Mouse (Mus musculus) midbrain, embryonic 15.5 days (tissue): ENCODE data around the gene Gimap4. TPM values are rescaled to one million over a fixed set of nuclear protein-coding genes. Genes with fewer than 3 reads are reported as not detected.
"Not testable (repeated sequence)": the region's sequence is repeated elsewhere in the genome, so short reads cannot be mapped to it uniquely, and the experiment has no call there.

ENCODE experiments used
- ATAC-seq: fragments of 200-750 bp; cut with Nextera tagmentation; replicated peaks from 2 replicates; pipeline ENCODE4 v1.8.0; 2017; ENCODE audit warnings: moderate TSS enrichment
- H3K27ac ChIP-seq: fragments of 300-500 bp; sonication (generic); 2 replicates; pipeline ENCODE4 v1.5.1; 2015; ENCODE audit warnings: mild to moderate bottlenecking, inconsistent platforms
- H3K27me3 ChIP-seq: fragments of 300-500 bp; sonication (generic); replicated peaks from 2 replicates; pipeline ENCODE4 v1.6.1; 2015; ENCODE audit warnings: inconsistent platforms
- H3K36me3 ChIP-seq: fragments of 300-500 bp; sonication (generic); replicated peaks from 2 replicates; pipeline ENCODE4 v1.6.1; 2015; ENCODE audit warnings: inconsistent platforms
- H3K4me1 ChIP-seq: fragments of 300-500 bp; sonication (generic); 2 replicates; pipeline ENCODE4 v1.6.1; 2015; ENCODE audit warnings: inconsistent platforms
- H3K4me2 ChIP-seq: fragments of 300-500 bp; sonication (generic); 2 replicates; pipeline ENCODE4 v1.6.1; 2015; ENCODE audit warnings: inconsistent platforms, mild to moderate bottlenecking, moderate library complexity
- H3K4me3 ChIP-seq: fragments of 300-500 bp; sonication (generic); 2 replicates; pipeline ENCODE4 v1.5.1; 2015; ENCODE audit warnings: mild to moderate bottlenecking, inconsistent platforms
- H3K9ac ChIP-seq: fragments of 300-500 bp; sonication (generic); 2 replicates; pipeline ENCODE4 v1.6.1; 2015; ENCODE audit warnings: mild to moderate bottlenecking, inconsistent platforms
- H3K9me3 ChIP-seq: fragments of 300-500 bp; sonication (generic); 2 replicates; pipeline ENCODE4 v1.6.1; 2016; ENCODE audit warnings: inconsistent platforms
- WGBS: fragments of 180-500 bp; shearing (Covaris S2); methylation state at CpG from one replicate; pipeline ENCODE4 v1.1.7; 2015; ENCODE audit warnings: mixed read lengths; 5-methylcytosine and 5-hydroxymethylcytosine counted together
- polyA plus RNA-seq: library from polyadenylated mRNA; unstranded; fragments of >200 nt; fragmentation: Nextera tagmentation; extraction: Ambion mirVana; gene quantifications from 2 replicates; pipeline ENCODE4 v1.2.1, GENCODE M21; 2015

The Gimap4 gene
- polyA plus RNA-seq, 1 experiment from 2014 or later = 1.5 TPM

GRCm38 (mm10) chr6:48677492-48678345 is 6.6 kb upstream of the Gimap4 start:
- no peak for ATAC-seq
- 94% methylated on average over 17 of the region's 17 CpGs for WGBS
- Histone ChIP-seq H3K9me3 (no peaks in the 10 kb centered on the region), H3K36me3 (no peaks in the 10 kb centered on the region), H3K4me2 (no peak overlapping the region), H3K27ac (no peak overlapping the region), H3K27me3 (no peaks in the 10 kb centered on the region), H3K9ac (no peak overlapping the region), H3K4me3 (no peak overlapping the region), H3K4me1 (0 out of 2 replicates have a peak, but pooled peaks cover 2% of the 10 kb centered on the region)

- H3K9ac ChIP-seq = no peak overlapping the region
- WGBS = 87% methylated on average over 4 of the region's 4 CpGs
- H3K36me3 ChIP-seq = no peaks in the 10 kb centered on the region
- H3K9me3 ChIP-seq = no peaks in the 10 kb centered on the region
- no peak overlapping the region for H3K27ac ChIP-seq
- H3K4me1 ChIP-seq = 0 out of 2 replicates have a peak, but pooled peaks cover 2% of the 10 kb centered on the region
- ATAC-seq = no peak
- H3K4me3 ChIP-seq = no peak overlapping the region
- H3K27me3 ChIP-seq = no peaks in the 10 kb centered on the region
- no peak overlapping the region for H3K4me2 ChIP-seq
These were observed 6.0 kb upstream of the Gimap4 start for GRCm38 (mm10) chr6:48678391-48678790.

- 0 out of 2 replicates have a peak, but pooled peaks cover 2% of the 10 kb centered on the region for H3K4me1 ChIP-seq
These were observed 4.6 kb upstream of the Gimap4 start for GRCm38 (mm10) chr6:48679701-48680100.

GRCm38 (mm10) chr6:48680421-48680820 is 3.9 kb upstream of the Gimap4 start:
- Histone ChIP-seq H3K27ac (no peak overlapping the region), H3K27me3 (no peaks in the 10 kb centered on the region), H3K4me3 (no peak overlapping the region), H3K9ac (no peak overlapping the region), H3K4me1 (0 out of 2 replicates have a peak, but pooled peaks cover 2% of the 10 kb centered on the region), H3K9me3 (no peaks in the 10 kb centered on the region), H3K36me3 (no peaks in the 10 kb centered on the region), H3K4me2 (no peak overlapping the region)
- 84% methylated on average over 5 of the region's 5 CpGs for WGBS
- no peak for ATAC-seq

More at GRCm38 (mm10) chr6:48679701-48680100, 4.6 kb upstream of the Gimap4 start:
- Histone ChIP-seq H3K9me3 (no peaks in the 10 kb centered on the region), H3K4me2 (no peak overlapping the region), H3K4me3 (no peak overlapping the region), H3K36me3 (no peaks in the 10 kb centered on the region), H3K9ac (no peak overlapping the region), H3K27ac (no peak overlapping the region), H3K27me3 (no peaks in the 10 kb centered on the region)
- WGBS = 88% methylated on average over 6 of the region's 6 CpGs
- no peak for ATAC-seq

DNA sequence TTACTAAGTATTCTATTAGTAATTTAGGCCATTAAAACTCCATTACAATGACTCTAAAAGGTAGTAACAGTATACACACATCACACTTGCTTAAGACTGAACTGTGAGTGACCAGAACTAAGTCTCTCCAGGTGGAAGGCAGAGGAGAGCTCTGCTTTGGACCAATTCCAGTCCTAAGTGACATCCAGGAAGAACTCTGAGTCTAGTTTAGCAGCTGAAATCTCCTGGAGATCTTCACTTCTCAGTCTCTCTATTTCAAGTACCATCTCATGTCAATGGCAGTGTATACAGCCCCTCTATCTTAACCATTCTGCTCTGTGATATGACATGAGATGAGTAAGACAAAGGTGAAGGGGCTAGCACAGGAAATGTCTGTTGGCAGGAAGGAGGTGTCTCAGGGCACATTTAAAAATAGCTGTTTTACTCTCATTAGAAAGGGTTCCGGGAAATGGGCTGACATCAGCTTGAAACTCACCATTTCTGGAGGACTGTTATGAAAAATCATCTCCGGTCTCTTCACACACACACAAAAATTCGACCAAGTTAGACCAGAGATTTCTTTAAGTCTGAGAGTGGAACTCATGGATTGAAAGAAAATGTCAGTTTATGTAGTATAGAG is 2.8 kb upstream of the Gimap4 start:
- no peak for ATAC-seq
- H3K4me2 ChIP-seq = no peak overlapping the region
- WGBS = 78% methylated on average over 3 of the region's 3 CpGs
- H3K36me3 ChIP-seq = no peaks in the 10 kb centered on the region
- no peak overlapping the region for H3K4me3 ChIP-seq
- H3K9me3 ChIP-seq = no peaks in the 10 kb centered on the region
- no peak overlapping the region for H3K9ac ChIP-seq
- H3K27me3 ChIP-seq = no peaks in the 10 kb centered on the region
- H3K27ac ChIP-seq = no peak overlapping the region
- H3K4me1 ChIP-seq = no peaks in the 10 kb centered on the region

DNA sequence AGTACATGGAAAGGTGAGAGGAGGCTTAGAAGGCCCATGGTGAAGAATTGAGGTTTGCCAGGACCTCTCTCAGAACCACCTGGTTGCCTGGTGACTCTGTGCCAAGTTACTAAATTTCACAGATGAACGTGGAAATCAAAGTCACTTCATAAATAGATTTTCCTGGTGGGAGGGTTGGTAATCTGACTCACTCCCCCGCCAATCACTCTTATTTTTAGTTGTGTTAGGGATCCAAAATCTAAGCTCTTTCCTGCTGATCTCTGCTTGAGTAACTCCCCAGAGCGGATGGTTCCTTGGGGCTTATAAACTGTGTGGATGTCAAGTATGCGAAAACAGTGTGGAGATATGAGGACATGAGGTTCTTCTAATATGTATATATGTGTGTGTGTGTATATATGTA is 2.1 kb upstream of the Gimap4 start:
- no peaks in the 10 kb centered on the region for H3K27me3 ChIP-seq
- no peak overlapping the region for H3K9ac ChIP-seq
- H3K36me3 ChIP-seq = no peaks in the 10 kb centered on the region
- no peaks in the 10 kb centered on the region for H3K4me1 ChIP-seq
- no peaks in the 10 kb centered on the region for H3K9me3 ChIP-seq
- WGBS = 82% methylated on average over 4 of the region's 4 CpGs
- H3K4me3 ChIP-seq = no peak overlapping the region
- no peak overlapping the region for H3K27ac ChIP-seq
- ATAC-seq = no peak
- no peak overlapping the region for H3K4me2 ChIP-seq

DNA sequence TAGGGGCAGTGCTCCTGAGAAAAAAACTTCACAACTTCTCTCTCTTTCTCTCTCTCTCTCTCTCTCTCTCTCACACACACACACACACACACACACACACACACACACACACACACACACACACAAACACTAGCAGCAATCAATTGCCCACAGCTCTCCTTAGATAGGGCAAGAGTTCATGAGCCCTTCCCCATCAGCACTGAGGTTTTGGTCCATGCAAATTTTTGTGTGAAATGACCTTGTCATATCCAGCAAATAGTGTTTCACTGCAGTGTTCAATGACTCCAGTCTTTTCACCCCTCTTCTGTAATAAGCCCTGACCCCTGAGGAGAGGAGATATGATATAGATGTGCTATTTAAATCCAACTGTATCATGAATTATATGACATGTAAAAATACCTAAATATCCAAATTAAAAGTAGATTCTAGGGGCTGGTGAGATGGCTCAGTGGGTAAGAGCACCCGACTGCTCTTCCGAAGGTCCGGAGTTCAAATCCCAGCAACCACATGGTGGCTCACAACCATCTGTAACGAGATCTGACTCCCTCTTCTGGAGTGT is 1.0 kb upstream of the Gimap4 start:
- H3K9ac ChIP-seq, H3K4me2 ChIP-seq, H3K4me3 ChIP-seq, H3K27ac ChIP-seq, ATAC-seq, H3K9me3 ChIP-seq, H3K4me1 ChIP-seq, H3K36me3 ChIP-seq, H3K27me3 ChIP-seq: not testable (repeated sequence)
- 94% methylated on average over 4 of the region's 4 CpGs for WGBS

DNA sequence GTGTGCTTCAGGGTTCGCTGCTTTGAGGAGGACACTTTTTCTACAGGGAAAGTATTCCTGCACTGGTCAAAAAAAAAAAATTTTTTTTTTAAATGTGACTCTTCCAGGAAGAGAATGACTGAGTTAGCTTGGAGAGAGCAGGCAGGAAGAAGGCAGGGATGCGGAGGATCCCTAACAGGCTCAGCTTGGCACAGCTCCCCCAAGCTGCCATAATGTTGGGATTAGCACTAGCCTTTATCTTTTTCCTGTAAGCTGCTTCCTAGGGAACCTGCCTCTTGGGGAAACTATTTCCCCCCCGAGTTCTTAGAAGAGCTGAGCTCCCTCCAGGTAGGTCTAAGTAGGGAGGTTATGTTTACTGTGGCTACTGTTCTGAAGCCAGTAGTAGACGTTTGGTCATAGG is 457 bp downstream of the Gimap4 start:
- H3K27ac ChIP-seq = no peak overlapping the region
- no peak overlapping the region for H3K9ac ChIP-seq
- H3K4me2 ChIP-seq = no peak overlapping the region
- WGBS = 45% methylated on average over 4 of the region's 4 CpGs
- H3K36me3 ChIP-seq = no peaks in the 10 kb centered on the region
- no peaks in the 10 kb centered on the region for H3K4me1 ChIP-seq
- ATAC-seq = no peak
- no peaks in the 10 kb centered on the region for H3K9me3 ChIP-seq
- H3K27me3 ChIP-seq = no peaks in the 10 kb centered on the region
- no peak overlapping the region for H3K4me3 ChIP-seq

GRCm38 (mm10) chr6:48685251-48685650 is 902 bp downstream of the Gimap4 start:
- Histone ChIP-seq H3K27me3 (no peaks in the 10 kb centered on the region), H3K36me3 (no peaks in the 10 kb centered on the region), H3K4me3 (no peak overlapping the region), H3K4me1 (no peaks in the 10 kb centered on the region), H3K9ac (no peak overlapping the region), H3K27ac (no peak overlapping the region), H3K4me2 (no peak overlapping the region), H3K9me3 (no peaks in the 10 kb centered on the region)
- WGBS = 83% methylated on average over 2 of the region's 2 CpGs
- ATAC-seq = no peak

GRCm38 (mm10) chr6:48685694-48686665 is 1.6 kb downstream of the Gimap4 start:
- no peak overlapping the region for H3K4me3 ChIP-seq
- ATAC-seq = no peak
- H3K36me3 ChIP-seq = no peaks in the 10 kb centered on the region
- no peaks in the 10 kb centered on the region for H3K27me3 ChIP-seq
- WGBS = 88% methylated on average over 7 of the region's 7 CpGs
- H3K27ac ChIP-seq = no peak overlapping the region
- H3K9ac ChIP-seq = no peak overlapping the region
- H3K9me3 ChIP-seq = no peaks in the 10 kb centered on the region
- H3K4me2 ChIP-seq = no peak overlapping the region
- no peaks in the 10 kb centered on the region for H3K4me1 ChIP-seq

- Histone ChIP-seq H3K27ac (no peak overlapping the region), H3K4me2 (no peak overlapping the region), H3K4me3 (no peak overlapping the region), H3K9me3 (no peaks in the 10 kb centered on the region), H3K27me3 (no peaks in the 10 kb centered on the region), H3K4me1 (no peaks in the 10 kb centered on the region), H3K9ac (no peak overlapping the region), H3K36me3 (no peaks in the 10 kb centered on the region)
- WGBS = 69% methylated on average over 2 of the region's 2 CpGs
- no peak for ATAC-seq
These were observed 2.7 kb downstream of the Gimap4 start for GRCm38 (mm10) chr6:48687077-48687476.

GRCm38 (mm10) chr6:48689320-48689719 is 5.0 kb downstream of the Gimap4 start:
- no peaks in the 10 kb centered on the region for H3K36me3 ChIP-seq
- no peaks in the 10 kb centered on the region for H3K27me3 ChIP-seq
- no peaks in the 10 kb centered on the region for H3K4me1 ChIP-seq
- no peak for ATAC-seq
- H3K4me3 ChIP-seq = no peak overlapping the region
- WGBS = 88% methylated on average over 2 of the region's 2 CpGs
- H3K9me3 ChIP-seq = no peaks in the 10 kb centered on the region
- no peak overlapping the region for H3K27ac ChIP-seq
- no peak overlapping the region for H3K4me2 ChIP-seq
- H3K9ac ChIP-seq = no peak overlapping the region
